Mouse (Mus musculus) ovary, postnatal 14 days (tissue): ENCODE results near the gene Lingo1.

ENCODE experiments used
- DNase-seq: peaks from one replicate; pipeline ENCODE4 v3.0.0; 2022; ENCODE audit warnings: low spot score

Gene Lingo1

DNA sequence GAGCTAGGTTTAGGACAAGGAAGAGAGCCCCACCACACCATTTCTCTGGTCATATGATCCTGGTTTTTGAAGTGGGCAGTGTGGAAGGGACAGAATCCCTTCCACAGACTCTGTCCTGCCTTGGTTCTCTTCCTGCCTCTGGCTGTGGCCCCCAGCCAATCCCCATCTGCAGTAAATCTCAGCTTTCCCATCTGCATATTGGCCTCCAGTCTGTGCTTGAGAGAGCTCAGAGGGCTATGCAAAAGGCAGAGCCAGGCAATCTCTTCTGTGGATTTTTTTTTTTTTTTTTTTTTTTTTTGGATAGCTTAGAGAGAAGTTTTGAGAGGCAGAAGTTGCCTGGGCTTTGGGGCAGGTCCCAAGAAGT, 190.8 kb downstream of the Lingo1 start:
- DNase-seq, result no peak

DNA sequence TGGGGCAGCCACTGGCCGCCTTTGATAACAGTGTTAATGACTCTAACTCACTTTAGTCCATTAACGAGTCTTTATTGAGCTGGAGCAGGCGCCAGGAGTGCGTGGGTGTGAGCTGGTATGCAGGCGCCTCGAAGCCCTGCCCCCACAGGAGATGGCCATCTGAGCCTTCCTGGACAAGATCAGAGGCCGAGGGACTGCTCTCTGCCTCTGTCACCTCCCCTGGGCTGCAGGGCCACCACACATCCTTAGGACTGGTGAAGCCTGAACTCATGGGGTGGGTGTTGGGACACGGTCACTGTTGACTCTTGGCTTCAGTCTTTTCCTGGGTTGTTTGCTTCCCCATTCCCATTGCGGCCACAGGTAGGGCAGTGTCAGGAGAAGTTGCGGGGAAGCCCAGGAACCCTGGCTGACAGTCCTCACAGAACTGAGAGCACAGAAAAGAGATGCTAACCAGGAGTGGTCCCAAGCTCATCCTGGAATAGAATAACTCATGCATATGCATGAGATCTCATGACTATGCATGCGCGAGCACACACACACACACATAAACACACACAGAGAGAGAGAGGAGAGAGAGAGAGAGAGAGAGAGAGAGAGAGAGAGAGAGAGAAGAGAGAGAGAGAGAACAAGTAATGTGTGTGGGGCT, 191.3 kb downstream of the Lingo1 start:
- DNase-seq, result no peak

- no peak for DNase-seq
Measured at GRCm38 (mm10) chr9:56600655-56601054, 195.6 kb downstream of the Lingo1 start.

GRCm38 (mm10) chr9:56592639-56593038, 203.6 kb downstream of the Lingo1 start:
- DNase-seq, result no peak

DNA sequence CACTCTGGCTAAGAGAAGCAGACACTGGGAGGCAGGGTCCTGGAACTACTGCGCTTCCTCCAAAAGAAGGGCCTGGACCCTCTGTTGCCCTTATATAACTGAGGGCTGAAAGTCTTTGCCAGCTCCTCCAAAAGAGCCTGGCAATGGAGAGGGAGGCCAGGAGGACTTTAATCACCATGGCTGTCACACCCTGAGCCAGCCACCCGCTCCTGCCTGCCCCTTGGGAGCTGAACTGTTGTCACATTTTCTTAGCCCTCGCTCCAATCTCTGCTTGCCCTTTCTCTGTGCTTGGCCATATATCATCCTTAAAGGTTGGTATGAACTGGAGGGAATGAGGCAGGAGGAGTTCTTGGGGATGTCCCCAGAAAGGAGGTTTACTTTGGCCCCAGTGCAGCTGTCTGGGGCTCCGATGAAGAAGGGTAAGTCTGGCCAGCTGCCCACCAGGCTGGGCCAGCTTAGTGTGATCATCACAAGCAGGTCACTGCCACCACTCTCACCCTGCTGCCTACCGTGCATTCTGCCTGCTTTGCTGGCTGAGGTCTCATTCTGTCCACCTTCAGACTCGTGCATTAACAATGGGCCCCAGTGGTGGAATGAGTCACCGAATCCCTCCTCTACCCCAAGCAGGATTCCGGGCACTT, 204.9 kb downstream of the Lingo1 start:
- no peak for DNase-seq

- DNase-seq, result no peak
Measured at GRCm38 (mm10) chr9:56589762-56590161, 206.5 kb downstream of the Lingo1 start.

DNA sequence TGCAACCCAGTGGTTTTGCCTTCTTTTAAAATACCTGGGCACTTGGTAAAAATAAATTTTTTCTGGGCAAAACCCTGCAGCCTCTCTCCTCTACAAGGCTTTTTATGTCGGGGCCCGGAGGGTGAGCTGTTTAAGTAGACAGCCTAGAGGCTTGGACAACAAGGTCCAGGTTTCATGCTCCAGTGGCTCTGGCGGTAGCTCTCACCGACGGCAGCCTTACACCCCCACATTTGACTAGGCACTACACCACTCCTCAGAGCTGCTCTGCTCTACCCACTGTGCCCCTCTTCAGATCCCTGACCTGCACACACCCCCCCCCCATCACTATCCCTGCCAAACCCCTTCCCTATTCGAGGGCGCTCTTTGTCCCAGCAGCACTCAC, 212.2 kb downstream of the Lingo1 start:
- DNase-seq, result no peak

DNA sequence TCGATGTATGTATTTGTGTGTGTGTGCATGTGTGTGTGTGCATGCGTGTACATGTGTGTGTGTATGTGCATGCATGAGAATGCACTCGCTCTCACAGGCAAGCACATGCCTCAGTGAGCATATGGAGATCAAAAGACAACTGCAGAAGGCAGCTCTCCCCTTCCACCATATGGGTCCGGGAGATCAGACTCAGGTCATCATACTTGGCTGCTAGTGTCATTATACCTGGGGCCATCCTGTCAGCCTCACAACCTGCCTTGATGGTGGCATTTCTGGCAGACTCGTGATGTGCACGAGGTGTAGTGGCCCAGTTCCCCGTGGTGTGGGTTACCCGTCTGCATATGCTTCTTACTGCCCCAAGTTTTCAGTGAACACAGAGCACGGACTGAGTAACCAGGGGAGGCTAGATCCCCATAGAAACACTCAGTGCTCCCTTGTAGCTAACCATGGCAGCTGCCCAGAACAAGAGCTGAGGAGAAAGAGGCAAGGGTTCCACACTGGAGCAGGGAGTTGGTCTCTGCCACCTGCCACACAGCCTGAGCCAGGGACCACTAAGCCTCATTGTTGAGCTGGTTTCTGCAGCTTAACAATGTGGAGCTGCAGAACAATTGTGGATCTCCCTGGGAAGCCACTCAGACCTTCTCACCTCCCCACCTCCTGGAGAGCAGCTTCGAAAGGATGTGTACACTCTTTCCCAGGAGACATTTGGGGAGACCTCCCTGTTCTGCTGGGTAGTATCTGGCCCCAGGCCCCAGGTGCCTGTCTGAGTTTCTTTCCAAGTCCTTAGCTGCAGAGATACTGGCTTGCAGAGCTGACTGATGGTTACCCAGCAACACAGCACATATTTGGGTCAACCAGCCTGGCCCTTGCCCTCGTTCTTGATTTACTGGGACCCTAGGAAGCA, 212.9 kb downstream of the Lingo1 start:
- no peak for DNase-seq

DNA sequence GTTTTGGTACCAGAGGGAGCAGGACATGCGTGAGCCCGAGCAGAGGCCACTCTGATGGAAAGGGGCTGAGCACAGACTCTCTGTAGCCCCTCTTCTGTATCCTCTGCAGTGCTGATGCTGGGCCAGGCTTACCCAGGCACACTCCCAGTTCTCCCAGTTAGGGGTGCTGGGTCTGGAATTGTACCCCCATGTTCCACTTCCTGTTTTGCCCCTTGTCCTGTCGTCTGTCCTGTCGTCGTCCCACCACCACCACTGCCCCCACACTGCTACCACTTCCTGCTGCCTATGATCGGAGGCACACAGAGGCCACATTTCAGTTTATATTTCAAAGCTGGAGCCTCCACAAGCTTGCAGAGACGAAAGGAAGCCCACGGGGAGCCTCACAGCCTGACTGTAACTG, 213.6 kb downstream of the Lingo1 start:
- no peak for DNase-seq

DNA sequence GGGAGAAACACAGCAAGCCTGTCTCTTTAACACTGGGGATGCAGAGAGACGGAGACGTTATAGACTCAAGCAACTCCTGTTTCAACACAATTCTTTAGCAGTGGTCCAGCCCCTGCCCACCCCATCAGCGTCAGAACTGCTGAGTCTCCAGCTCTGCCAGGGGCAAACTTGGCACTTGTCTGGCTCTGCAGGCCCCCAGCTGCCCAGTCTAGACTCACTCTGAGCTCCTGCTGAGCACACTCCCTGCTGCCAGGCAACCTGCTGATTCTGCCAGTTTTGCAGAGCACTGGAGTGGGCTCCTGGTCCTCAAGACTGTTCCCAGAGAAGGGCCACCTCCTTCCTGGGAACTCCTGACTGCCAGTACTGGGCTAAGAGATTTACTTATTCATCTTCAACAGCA, 214.6 kb downstream of the Lingo1 start:
- DNase-seq, result no peak

- DNase-seq, result no peak
Measured at GRCm38 (mm10) chr9:56581016-56581415, 215.3 kb downstream of the Lingo1 start.

GRCm38 (mm10) chr9:56580101-56580500, 216.2 kb downstream of the Lingo1 start:
- DNase-seq, result no peak

GRCm38 (mm10) chr9:56577405-56577804, 218.9 kb downstream of the Lingo1 start:
- DNase-seq, result no peak

GRCm38 (mm10) chr9:56572534-56573479, 223.5 kb downstream of the Lingo1 start:
- no peak for DNase-seq
